In the genomic region with DNA sequence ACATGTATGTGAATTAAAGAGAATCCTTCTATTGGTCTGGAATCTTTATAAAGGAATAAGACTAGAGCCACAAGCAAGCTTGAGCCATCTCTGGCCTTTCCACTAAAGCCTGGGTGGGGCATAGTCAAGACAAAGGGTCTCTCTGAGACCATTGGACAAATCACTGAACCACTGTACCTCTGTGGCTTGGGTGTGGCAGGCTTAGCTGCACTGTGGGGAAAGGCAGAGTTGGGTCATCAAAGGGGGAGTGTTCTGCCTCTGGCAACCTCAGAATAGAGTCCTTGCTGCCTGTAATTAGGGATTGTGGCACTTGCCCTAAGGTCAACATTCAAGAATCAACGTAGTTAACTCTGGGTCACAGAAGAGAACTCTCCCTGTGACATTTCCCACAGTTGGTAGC, we compare ENCODE assay signal across 7 mouse cellular contexts. TPM values are rescaled to one million over a fixed set of nuclear protein-coding genes. Genes with fewer than 3 reads are reported as not detected.
DNase-seq lines count a peak whose midpoint lies in the region; TF ChIP-seq lines count a peak whose summit lies in the region.

No protein-coding gene starts in this region.

- no peak overlapping the region for H3K4me3 ChIP-seq in layer of hippocampus, adult 2 months
- no peak overlapping the region for H3K4me3 ChIP-seq in myocyte

- peaks cover 13% of the 10 kb centered on the region for H3K36me3 ChIP-seq in myocyte (ENCODE audit: control insufficient read depth, insufficient read depth)

- peak overlapping the region; percentile 61 for H3K4me2 ChIP-seq in myocyte (ENCODE audit: low read depth)

- 11% methylated on average over 1 of the region's 1 CpGs for WGBS in large intestine, adult 2 months

- H3K79me2 ChIP-seq in myocyte (ENCODE audit: control insufficient read depth, insufficient read depth), result no peaks in the 10 kb centered on the region

- H3ac ChIP-seq in myocyte (ENCODE audit: control insufficient read depth, insufficient read length), result no peak overlapping the region

- no peak for TF ChIP-seq POLR2A in myocyte (IDR thresholded peaks at IDR 0.05; ENCODE audit: insufficient read length, low read depth)

- H3K27ac ChIP-seq in layer of hippocampus, adult 2 months, result peak overlapping the region; percentile 57; the same call in 1 of the 2 replicates

- TF ChIP-seq CTCF in layer of hippocampus, adult 2 months (conservative IDR thresholded peaks at IDR 0.05), result no peak

- DNase-seq in layer of hippocampus, adult 2 months (ENCODE audit: low spot score in 2 of 2), result no peak
- no peak for DNase-seq in layer of hippocampus, postnatal 10 days (ENCODE audit: low spot score in 2 of 2)
- peak; percentile 85 for DNase-seq in adipocyte (ENCODE audit: low spot score)
- peak; percentile 29 for DNase-seq in large intestine, adult 2 months (ENCODE audit: low read depth, low spot score)
- no peak for DNase-seq in kidney, postnatal 36 days
- DNase-seq in frontal cortex, adult 2 months (ENCODE audit: extremely low spot score in 1 of 2, low spot score in 1 of 2), result no peak

- H3K27me3 ChIP-seq in myocyte (ENCODE audit: control insufficient read depth, insufficient read depth, insufficient read length), result no peaks in the 10 kb centered on the region

TF ChIP-seq in myocyte, 11 proteins besides CTCF, POLR2A, EP300 and RAD21:
- TF ChIP-seq MYOG (IDR thresholded peaks at IDR 0.05; ENCODE audit: control insufficient read depth in 1 of 3, insufficient read depth in 1 of 3, insufficient read length in 2 of 3, low read depth in 2 of 3) (peak in 1 of 3 experiments; percentile 18), SRF (IDR thresholded peaks at IDR 0.05; ENCODE audit: control insufficient read depth, insufficient read length, low read depth) (no peak)

RNA-seq across cellular contexts. Expression of a gene that starts 18.2 kb away (rescaled TPM):
- total RNA-seq in layer of hippocampus, adult 2 months (2021), result 100 to 1,000 TPM; 139 TPM
- 100 to 1,000 TPM; 106 to 146 TPM for total RNA-seq in layer of hippocampus, postnatal 10 days (2021)
- polyA plus RNA-seq in large intestine, adult 2 months (2012; rRNA removed), result 98.0 and 287 TPM in 2 replicates
- 347 TPM for polyA plus RNA-seq in myocyte (2012; fragmentation: generic; extraction: Trizol)
- 111 and 161 TPM in 2 replicates for polyA plus RNA-seq in frontal cortex, adult 2 months (2012; rRNA removed)

RNA-seq across cellular contexts. Expression of a gene that starts 56.6 kb away (rescaled TPM):
- 1 to 10 TPM; 2.3 to 2.5 TPM for total RNA-seq in layer of hippocampus, adult 2 months (2021)
- 1 to 10 TPM; 1.5 to 2.8 TPM for total RNA-seq in layer of hippocampus, postnatal 10 days (2021)
- 0.25 and 0.34 TPM in 2 replicates for polyA plus RNA-seq in large intestine, adult 2 months (2012; rRNA removed)
- 0.16 TPM for polyA plus RNA-seq in myocyte (2012; fragmentation: generic; extraction: Trizol)
- 0.27 and 0.30 TPM in 2 replicates for polyA plus RNA-seq in frontal cortex, adult 2 months (2012; rRNA removed)

Comparison
In these comparisons a context has a peak if more than half of its experiments do, and no peak if none do; other contexts are left out.
1. DNase-seq: peak in adipocyte (single experiment) and large intestine, adult 2 months (single experiment); none in layer of hippocampus, adult 2 months (0 of 2), layer of hippocampus, postnatal 10 days (0 of 2), kidney, postnatal 36 days (0 of 2) and frontal cortex, adult 2 months (0 of 2).